Mouse (Mus musculus) cerebellum, postnatal 14 days (tissue): ENCODE data around the gene Col12a1.
A peak's percentile ranks its signal among the peaks of the same experiment; 100 is the strongest.
"Not testable (repeated sequence)": the region's sequence is repeated elsewhere in the genome, so short reads cannot be mapped to it uniquely, and the experiment has no call there.

ENCODE experiments used
- DNase-seq, 2 experiments: peaks; one replicate each; pipeline ENCODE4 v3.0.0; 2021; ENCODE audit warnings: mixed read lengths in 2 of 2

Gene Col12a1

DNA sequence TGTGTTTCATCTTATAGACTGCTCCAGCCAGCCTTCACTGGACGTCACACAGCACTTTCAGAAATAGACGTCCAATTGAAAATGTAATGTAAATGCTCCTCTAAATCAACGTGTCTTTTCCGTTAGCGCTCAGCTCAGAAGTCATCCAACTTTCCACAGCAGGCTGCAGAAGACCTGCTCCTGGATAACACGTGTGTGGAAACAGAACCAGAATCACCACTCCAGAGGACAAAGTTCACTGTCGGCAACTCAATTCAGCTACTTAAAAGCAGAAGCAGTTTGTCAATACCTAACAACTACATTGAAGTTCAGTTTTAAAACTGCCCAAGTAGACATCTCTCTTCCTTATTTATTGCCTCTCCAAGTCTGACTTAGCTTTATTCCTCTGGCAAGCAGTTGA lies 29.3 kb downstream of the Col12a1 start:
- no peak for DNase-seq

DNA sequence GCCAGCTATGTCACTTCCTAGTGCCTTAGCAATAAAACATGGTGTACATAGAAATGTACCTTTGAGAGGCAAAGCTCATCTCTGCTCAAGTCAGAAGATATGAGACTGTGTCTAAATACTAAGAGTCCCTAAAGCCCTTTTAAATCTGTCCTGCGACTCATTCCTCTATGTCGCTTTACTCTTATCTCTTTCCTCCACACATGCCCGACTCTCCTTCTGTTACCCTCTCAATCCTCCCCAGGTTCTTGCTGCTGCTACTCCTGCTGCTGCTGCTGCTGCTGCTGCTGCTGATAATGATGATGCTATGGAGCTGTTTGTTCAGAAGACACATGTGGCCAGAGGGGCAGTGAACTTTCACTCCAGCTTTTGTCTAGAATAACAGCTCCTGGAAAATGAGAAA lies 31.4 kb downstream of the Col12a1 start:
- no peak for DNase-seq

- no peak for DNase-seq
Measured at GRCm38 (mm10) chr9:79686049-79686448, 32.6 kb downstream of the Col12a1 start.

DNA sequence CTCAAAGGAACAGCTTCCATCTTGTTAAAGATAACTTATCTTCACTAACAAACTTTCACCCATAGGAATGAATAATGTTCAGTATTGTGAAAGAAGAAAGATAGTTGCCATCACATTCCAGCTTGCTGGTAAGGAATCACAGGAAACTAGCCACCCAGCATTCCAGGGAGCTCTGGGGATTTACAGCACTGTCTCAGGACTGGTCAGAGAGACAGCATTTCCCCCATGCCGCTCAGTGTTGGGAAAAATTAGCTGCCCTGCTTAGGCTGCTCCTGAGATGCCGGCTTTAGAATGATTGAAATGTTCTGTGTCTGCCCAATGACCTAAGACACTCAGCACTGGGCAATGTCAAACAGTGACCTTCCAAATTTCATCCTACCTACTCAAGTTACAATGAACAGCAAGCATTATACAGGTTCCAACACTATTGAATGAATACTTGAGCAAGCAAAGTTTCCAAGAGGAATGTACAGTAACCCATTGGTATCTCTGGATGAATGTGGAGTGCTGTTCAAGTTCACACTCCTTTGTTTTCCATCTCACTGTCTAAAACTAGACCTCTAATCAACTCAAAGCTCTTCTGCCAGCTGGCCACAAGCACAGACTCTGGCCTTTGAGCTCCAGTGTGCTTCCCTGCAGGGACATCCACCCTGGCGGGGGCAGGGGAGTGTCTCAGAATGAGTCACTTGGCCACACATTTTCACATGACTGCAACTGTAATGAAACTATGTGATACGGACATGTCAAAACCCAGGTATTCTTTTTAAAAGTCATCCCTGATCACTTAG lies 38.0 kb downstream of the Col12a1 start:
- DNase-seq: no peak

DNA sequence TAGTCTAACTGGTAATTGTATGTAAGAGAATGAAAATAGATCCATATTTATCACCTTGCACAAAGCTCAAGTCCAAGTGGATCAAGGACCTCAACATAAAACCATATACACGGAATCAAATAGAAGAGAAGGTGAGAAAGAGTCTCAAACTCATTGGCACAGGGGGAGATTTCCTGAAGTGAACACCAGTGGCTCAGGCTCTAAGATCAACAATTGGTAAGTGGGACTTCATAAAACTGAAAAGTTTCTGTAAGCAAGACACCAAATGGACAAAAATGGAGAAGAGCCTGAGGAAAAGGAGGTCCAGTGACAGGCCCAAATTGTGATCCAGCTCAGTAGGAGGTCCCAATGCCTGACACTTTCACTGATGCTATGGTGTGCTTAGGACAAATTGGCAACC lies 49.8 kb downstream of the Col12a1 start:
- DNase-seq: not testable (repeated sequence)

DNA sequence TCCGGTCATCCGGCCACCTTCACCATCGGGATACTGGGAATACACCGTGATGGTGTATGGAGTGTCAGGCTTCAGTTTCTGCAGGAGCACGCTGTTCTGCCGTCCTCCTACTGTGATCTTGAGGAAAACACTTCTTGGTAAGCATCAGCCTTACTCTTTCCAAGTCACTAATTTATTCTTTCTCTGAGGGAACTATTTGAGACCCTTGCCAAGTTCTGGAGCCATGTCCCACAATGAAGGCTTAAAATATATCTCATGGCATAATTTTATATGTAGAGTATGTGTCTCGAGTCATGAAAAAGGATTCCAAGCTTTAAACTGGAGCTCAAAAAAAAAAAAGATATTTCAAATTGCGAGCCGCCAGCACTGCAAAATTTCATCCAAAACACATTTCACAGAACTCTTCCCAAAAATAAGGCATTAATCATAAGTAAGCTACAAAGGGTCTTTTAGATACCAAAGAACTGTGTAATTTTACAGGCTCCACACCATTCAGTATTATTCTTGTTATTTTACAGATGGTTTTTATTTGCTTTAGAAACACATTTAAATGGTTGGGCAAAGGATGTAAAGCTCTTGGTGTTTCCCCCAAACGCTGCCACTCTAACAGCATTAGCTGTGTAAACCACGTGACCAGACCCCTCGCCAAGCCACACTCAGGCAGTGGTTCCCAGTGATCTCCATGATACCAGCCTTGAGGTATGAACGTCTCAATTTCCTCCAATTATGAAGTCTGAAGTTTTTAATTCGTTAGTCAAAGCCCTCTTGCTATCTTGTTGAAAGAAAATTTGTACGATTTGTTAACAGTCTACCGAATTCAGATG lies 65.1 kb downstream of the Col12a1 start:
- no peak for DNase-seq

- DNase-seq: peak; percentile 11 to 21
Measured at GRCm38 (mm10) chr9:79648587-79648986, 70.0 kb downstream of the Col12a1 start.

GRCm38 (mm10) chr9:79645757-79646156 lies 72.9 kb downstream of the Col12a1 start:
- no peak for DNase-seq

GRCm38 (mm10) chr9:79639430-79640090 lies 79.1 kb downstream of the Col12a1 start:
- no peak for DNase-seq

- DNase-seq: no peak
Measured at GRCm38 (mm10) chr9:79637879-79638278, 80.8 kb downstream of the Col12a1 start.

GRCm38 (mm10) chr9:79634076-79634475 lies 84.6 kb downstream of the Col12a1 start:
- no peak for DNase-seq

- DNase-seq: no peak
Measured at GRCm38 (mm10) chr9:79631186-79631585, 87.4 kb downstream of the Col12a1 start.

DNA sequence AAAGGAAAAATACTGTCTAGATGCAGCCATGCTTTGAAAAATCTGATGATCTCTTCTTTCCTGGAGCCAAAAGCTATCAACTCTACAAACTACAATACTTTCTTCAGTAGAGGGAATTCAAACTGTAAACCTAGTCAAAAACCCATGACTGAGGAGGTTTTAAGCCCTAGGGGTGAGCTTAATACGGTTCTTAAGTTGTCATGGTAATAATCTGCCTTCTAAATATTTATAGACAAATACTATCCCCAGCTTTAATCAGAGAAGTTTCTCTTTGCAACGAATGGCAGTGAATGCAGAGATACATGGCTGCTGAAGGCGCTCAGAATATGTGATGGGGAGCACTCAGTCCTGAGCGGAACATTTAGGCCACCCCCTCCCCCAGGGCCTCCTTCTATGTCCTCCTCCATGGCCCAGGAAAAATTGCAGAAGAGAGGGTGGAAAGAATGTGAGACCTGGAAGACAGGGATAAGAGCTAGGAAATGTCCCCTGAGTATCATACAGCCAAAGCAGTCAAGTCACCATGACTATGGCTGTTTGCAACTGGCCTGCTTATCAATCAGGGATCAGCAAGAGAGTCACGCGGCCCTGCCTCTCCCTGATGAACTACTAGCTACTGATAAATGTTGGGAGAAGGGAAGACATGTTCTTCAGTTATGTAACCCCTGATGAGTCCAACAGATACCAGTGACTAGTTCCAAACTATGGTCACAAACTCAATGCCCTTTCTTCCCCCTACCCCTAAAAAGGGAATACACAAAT lies 99.6 kb downstream of the Col12a1 start:
- DNase-seq: no peak

DNA sequence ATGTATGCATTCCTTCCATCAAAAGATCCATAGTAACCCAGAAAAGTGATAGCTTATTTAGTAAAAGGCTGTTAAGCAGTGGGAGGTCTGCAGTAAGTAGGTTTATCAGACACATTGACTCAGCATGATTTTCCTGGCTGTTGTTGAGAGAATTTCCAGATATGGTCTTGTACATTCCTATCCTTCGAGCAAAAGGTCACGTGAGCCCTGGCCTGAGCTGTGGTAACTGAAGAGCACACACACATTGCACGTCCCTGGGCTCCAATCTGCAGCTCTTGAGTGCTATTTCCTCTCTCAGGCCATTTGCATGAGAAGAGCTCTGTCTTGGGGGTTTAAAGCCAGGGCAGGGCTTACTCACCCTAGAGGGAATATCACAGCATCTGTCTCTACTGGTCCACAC lies 101.3 kb downstream of the Col12a1 start:
- DNase-seq: no peak

DNA sequence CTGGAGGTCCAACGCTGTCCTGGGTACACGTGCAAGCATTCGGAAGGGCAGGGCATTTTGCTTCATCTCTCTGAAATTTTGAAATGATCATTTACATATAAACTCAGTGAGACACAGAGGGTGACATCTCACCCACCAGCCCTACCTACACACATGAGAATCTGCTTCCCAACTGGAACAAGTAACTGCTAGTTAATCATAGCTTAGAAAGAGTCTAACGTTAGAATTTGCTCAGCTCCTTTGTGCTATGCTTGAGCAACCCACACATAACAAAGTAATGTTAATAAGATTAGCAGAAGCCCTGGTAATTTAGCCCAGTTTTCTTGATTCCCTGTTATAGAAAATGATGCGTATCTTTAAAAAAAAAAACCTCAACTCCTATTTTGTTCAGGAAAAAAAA lies 102.6 kb downstream of the Col12a1 start:
- no peak for DNase-seq

DNA sequence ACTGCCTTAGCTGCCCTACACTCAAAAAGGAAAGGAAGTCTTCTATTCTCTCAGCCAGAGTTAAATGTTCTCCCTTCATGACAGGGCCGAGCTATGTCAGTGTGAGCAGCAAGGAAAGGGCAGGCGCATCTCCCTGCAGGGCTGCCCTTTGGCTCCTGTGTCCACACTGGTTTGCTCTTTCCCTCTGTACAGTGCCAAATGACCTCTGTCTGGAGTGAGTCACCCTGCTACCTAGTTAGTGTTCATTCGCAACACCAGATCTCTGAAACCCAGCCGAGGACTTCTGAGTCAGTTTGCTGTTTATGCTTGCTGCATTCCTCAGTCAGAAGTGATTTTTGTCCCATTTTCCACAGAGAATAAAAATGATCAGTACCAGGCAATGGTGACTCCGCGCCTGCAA lies 108.3 kb downstream of the Col12a1 start:
- DNase-seq: no peak

GRCm38 (mm10) chr9:79609661-79610060 lies 109.0 kb downstream of the Col12a1 start:
- DNase-seq: no peak

GRCm38 (mm10) chr9:79608795-79609194 lies 109.8 kb downstream of the Col12a1 start:
- DNase-seq: no peak

DNA sequence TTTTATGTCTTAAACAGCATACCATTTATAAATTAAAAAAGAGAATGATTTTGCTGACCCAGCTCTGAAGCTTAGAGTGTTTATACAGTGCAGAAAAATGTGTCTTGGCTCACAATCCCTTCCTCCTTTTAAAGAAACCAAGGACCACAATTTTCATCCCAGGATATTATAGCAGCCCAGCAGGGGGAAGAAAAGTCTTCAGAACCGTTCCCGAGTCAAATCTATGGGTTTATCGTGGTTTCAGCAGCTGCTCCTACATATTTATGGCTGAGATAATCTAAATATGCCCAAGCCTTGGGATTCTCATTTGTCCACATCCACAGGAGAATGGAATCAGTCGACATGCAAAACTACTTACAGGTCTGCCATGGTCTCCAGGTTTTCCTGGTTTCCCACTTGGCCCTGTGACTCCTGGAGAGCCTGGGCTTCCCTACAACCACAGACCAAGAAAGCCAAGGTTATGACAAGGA lies 110.5 kb downstream of the Col12a1 start:
- no peak for DNase-seq

DNA sequence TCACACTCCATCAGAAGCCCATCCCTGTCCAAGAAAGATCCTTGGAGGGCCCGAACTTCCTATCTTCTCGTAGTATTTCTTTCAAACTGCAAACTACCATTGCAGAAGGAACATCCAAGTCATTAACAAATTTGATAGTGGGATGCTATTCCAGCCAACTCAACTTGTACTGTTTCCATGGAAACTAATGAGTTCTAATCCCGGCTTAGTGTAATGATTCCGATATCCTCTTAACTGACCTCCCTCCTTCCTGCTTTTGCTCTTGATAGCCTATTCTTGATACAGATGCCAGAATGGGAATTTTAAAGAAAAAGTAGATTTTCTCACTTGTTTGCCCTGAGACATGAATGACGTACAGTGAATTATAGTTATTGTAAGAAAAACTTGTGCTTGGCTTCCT lies 112.5 kb downstream of the Col12a1 start:
- DNase-seq: no peak

DNA sequence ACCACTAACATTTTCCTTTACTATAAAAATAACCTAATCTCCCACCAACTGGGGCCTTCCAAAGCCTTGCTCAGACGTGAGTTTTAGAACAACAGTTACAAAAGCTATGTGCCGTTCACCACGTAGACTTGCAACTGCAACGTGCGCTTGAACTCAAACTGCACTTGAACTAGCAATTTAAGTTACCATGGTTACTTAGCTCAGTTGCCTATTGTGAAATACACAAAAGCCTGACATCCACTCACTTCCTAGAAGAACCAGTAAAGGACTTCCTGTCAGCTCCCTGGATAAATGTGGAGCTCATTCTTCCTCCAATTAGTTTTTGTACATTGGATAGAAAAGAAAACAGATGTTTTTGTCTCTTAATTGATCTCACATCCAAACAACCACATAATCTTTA lies 112.9 kb downstream of the Col12a1 start:
- no peak for DNase-seq

- DNase-seq: no peak
Measured at GRCm38 (mm10) chr9:79604546-79604945, 114.1 kb downstream of the Col12a1 start.

DNA sequence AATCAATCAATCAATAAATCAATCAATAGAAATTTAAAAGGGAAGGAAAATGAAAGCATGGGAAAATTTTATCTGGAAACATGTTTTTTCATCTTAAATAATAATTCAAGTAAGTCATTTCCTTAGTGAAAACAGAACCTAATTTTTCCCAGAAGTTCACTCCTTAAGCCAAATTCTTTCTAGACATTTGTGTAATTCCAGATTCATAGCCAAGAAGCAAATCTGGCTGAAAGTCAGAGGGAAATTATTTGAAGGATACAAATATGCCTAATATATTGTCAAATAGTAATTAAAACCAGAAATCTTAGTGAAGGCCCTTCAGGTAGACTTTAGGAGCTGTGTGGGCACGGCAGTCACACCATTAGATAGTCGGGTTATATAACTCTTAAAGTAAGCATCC lies 115.2 kb downstream of the Col12a1 start:
- no peak for DNase-seq
